Mouse (Mus musculus): ENCODE results near the gene Mrps14.

- no peak for TF ChIP-seq POLR2A (IDR thresholded peaks at IDR 0.05; ENCODE audit: borderline replicate concordance, control insufficient read depth, low read depth, low read length)
- no peak for TF ChIP-seq CTCF (IDR thresholded peaks at IDR 0.05; ENCODE audit: control insufficient read depth, insufficient read depth, low read length)
These were observed 19.2 kb downstream of the Mrps14 start for GRCm38 (mm10) chr1:160214171-160214570.
